30 mouse cellular contexts compared by ENCODE assay signal in genomic region chr12:34989537-34990200, GRCm38 (mm10). TPM values are rescaled to one million over a fixed set of nuclear protein-coding genes. Genes with fewer than 3 reads are reported as not detected.
DNase-seq lines count a peak whose midpoint lies in the region; ATAC-seq and TF ChIP-seq lines count a peak whose summit lies in the region.
"Had no signal": no experiment of that assay in that cellular context is flagged by ENCODE, and none has a peak within 500 bp of the region (broad histone marks: within the 10 kb centered on the region; RNA-seq: fewer than 3 reads in every experiment).

No protein-coding gene starts in this region.

- peak; percentile 71; the same call in 1 of the 2 replicates for ATAC-seq in intestine, embryonic 16.5 days
- ATAC-seq in stomach, postnatal 0 days (ENCODE audit: low FRiP score, low TSS enrichment), result peak; percentile 63; the same call in 1 of the 2 replicates
- ATAC-seq in megakaryocyte-erythroid progenitor cell, adult 5-6 weeks (replicated peaks; ENCODE audit: low FRiP score, low TSS enrichment, poor library complexity, severe bottlenecking), result no peak
- ATAC-seq: forebrain, embryonic 14.5 days; forebrain, postnatal 0 days had no signal

- no peak overlapping the region for H3K4me2 ChIP-seq in intestine, embryonic 16.5 days (ENCODE audit: low read depth, low read length)
- H3K4me2 ChIP-seq in stomach, postnatal 0 days (replicated peaks; ENCODE audit: low read depth), result no peak overlapping the region
- H3K4me2 ChIP-seq: embryonic facial prominence, embryonic 12.5 days; embryonic facial prominence, embryonic 15.5 days; heart, embryonic 13.5 days; hindbrain, embryonic 14.5 days had no signal

- H3K27ac ChIP-seq in intestine, embryonic 16.5 days (ENCODE audit: low read length), result no peak overlapping the region
- H3K27ac ChIP-seq in stomach, postnatal 0 days (replicated peaks), result no peak overlapping the region
- H3K27ac ChIP-seq: embryonic facial prominence, embryonic 12.5 days; embryonic facial prominence, embryonic 15.5 days; gastrocnemius, adult 2 months; heart, embryonic 13.5 days; hindbrain, embryonic 14.5 days had no signal

- TF ChIP-seq CTCF in stomach, postnatal 0 days (IDR thresholded peaks at IDR 0.05; ENCODE audit: low read depth), result no peak

- no peaks in the 10 kb centered on the region for H3K4me1 ChIP-seq in intestine, embryonic 16.5 days (ENCODE audit: control insufficient read depth, insufficient read depth, low read length)
- no peaks in the 10 kb centered on the region for H3K4me1 ChIP-seq in stomach, postnatal 0 days (replicated peaks; ENCODE audit: control insufficient read depth, insufficient read depth)
- H3K4me1 ChIP-seq: embryonic facial prominence, embryonic 12.5 days; embryonic facial prominence, embryonic 15.5 days; heart, embryonic 13.5 days had no signal

- WGBS in intestine, embryonic 16.5 days, result 73% methylated on average over 7 of the region's 7 CpGs
- 69% methylated on average over 7 of the region's 7 CpGs for WGBS in stomach, postnatal 0 days

- no peaks in the 10 kb centered on the region for H3K9me3 ChIP-seq in intestine, embryonic 16.5 days (ENCODE audit: control insufficient read depth, low read length)
- no peaks in the 10 kb centered on the region for H3K9me3 ChIP-seq in stomach, postnatal 0 days (ENCODE audit: control insufficient read depth, low read length)
- H3K9me3 ChIP-seq: embryonic facial prominence, embryonic 12.5 days; embryonic facial prominence, embryonic 15.5 days; heart, embryonic 13.5 days had no signal

- no peak overlapping the region for H3K4me3 ChIP-seq in intestine, embryonic 16.5 days (ENCODE audit: low read length)
- no peak overlapping the region for H3K4me3 ChIP-seq in stomach, postnatal 0 days (ENCODE audit: low read depth, low read length)
- H3K4me3 ChIP-seq: embryonic facial prominence, embryonic 12.5 days; embryonic facial prominence, embryonic 15.5 days; gastrocnemius, adult 2 months; heart, embryonic 13.5 days had no signal

- no peaks in the 10 kb centered on the region for H3K36me3 ChIP-seq in intestine, embryonic 16.5 days (ENCODE audit: control insufficient read depth, insufficient read depth, low read length)
- no peaks in the 10 kb centered on the region for H3K36me3 ChIP-seq in stomach, postnatal 0 days (ENCODE audit: control insufficient read depth, insufficient read depth, low read length)
- H3K36me3 ChIP-seq: embryonic facial prominence, embryonic 12.5 days; embryonic facial prominence, embryonic 15.5 days; heart, embryonic 13.5 days had no signal

- peak; percentile 19 for DNase-seq in thymus, postnatal 0 days (ENCODE audit: low spot score)
- no peak for DNase-seq in thymus, adult 18-20 months
- DNase-seq in stomach, postnatal 0 days (ENCODE audit: low spot score), result no peak
- DNase-seq in urinary bladder, postnatal 14 days (ENCODE audit: low spot score), result no peak
- DNase-seq: adrenal gland, adult 2 months; adrenal gland, postnatal 14 days; cerebellum, adult 11 months; cerebellum, adult 2 months; cerebellum, adult 9-11 months; cerebellum, postnatal 25 days; forebrain, postnatal 0 days; gastrocnemius, adult 2 months; gastrocnemius, postnatal 14 days; heart, adult 18-20 months; heart, postnatal 14 days; heart, postnatal 4 days had no signal

- no peaks in the 10 kb centered on the region for H3K27me3 ChIP-seq in intestine, embryonic 16.5 days (replicated peaks; ENCODE audit: control insufficient read depth, insufficient read depth, low read length)
- no peaks in the 10 kb centered on the region for H3K27me3 ChIP-seq in stomach, postnatal 0 days (ENCODE audit: control insufficient read depth, insufficient read depth, low read length)
- H3K27me3 ChIP-seq: embryonic facial prominence, embryonic 12.5 days; embryonic facial prominence, embryonic 15.5 days; heart, embryonic 13.5 days had no signal

- TF ChIP-seq EP300 in stomach, postnatal 0 days (optimal IDR thresholded peaks at IDR 0.05), result no peak

- no peak overlapping the region for H3K9ac ChIP-seq in intestine, embryonic 16.5 days (ENCODE audit: low read depth, low read length)
- H3K9ac ChIP-seq in stomach, postnatal 0 days (ENCODE audit: low read length), result no peak overlapping the region
- H3K9ac ChIP-seq: embryonic facial prominence, embryonic 12.5 days; embryonic facial prominence, embryonic 15.5 days; forebrain, postnatal 0 days; heart, embryonic 13.5 days; hindbrain, embryonic 14.5 days had no signal

RNA-seq across cellular contexts. Expression of gene Prps1l1, which starts 5.1 kb away (rescaled TPM):
- not detected in 2 replicates for polyA plus RNA-seq in thymus, postnatal 0 days (2015; fragmentation: Nextera tagmentation; extraction: Ambion mirVana)
- polyA plus RNA-seq in intestine, embryonic 16.5 days (2015; fragmentation: Nextera tagmentation; extraction: Ambion mirVana), result not detected in 2 replicates
- polyA plus RNA-seq in stomach, postnatal 0 days (2015; fragmentation: Nextera tagmentation; extraction: Ambion mirVana), result 0.06 TPM in 1 of 2 replicates, not detected in the other
- total RNA-seq in megakaryocyte-erythroid progenitor cell, adult 5-6 weeks (2014; fragmentation: Nextera tagmentation), result not detected in 2 replicates
- total RNA-seq in megakaryocyte-erythroid progenitor cell, adult 5-6 weeks (2017), result not detected in 2 replicates
- total RNA-seq: adrenal gland, adult 2 months; adrenal gland, postnatal 14 days; adrenal gland, postnatal 4 days; forebrain, postnatal 0 days; gastrocnemius, adult 2 months; gastrocnemius, postnatal 14 days; gastrocnemius, postnatal 4 days; heart, adult 18-20 months; heart, postnatal 14 days; heart, postnatal 4 days; MEL had no signal
- polyA plus RNA-seq: adrenal gland, adult 2 months; C2C12; cerebellum, adult 2 months; embryonic facial prominence, embryonic 12.5 days; embryonic facial prominence, embryonic 15.5 days; forebrain, embryonic 11.5 days; forebrain, embryonic 14.5 days; forebrain, postnatal 0 days; frontal cortex, adult 2 months; heart, embryonic 13.5 days; hindbrain, embryonic 11.5 days; hindbrain, embryonic 14.5 days had no signal

RNA-seq across cellular contexts. Expression of gene Snx13, which starts 57.3 kb away (rescaled TPM):
- 20.8 and 22.7 TPM in 2 replicates for polyA plus RNA-seq in thymus, postnatal 0 days (2015; fragmentation: Nextera tagmentation; extraction: Ambion mirVana)
- 31.5 and 32.4 TPM in 2 replicates for polyA plus RNA-seq in intestine, embryonic 16.5 days (2015; fragmentation: Nextera tagmentation; extraction: Ambion mirVana)
- 16.8 and 17.8 TPM in 2 replicates for polyA plus RNA-seq in stomach, postnatal 0 days (2015; fragmentation: Nextera tagmentation; extraction: Ambion mirVana)
- 7.3 and 13.2 TPM in 2 replicates for total RNA-seq in megakaryocyte-erythroid progenitor cell, adult 5-6 weeks (2014; fragmentation: Nextera tagmentation)
- 20.8 and 21.8 TPM in 2 replicates for total RNA-seq in megakaryocyte-erythroid progenitor cell, adult 5-6 weeks (2017)
